Mouse (Mus musculus) ES-E14 (cell line): ENCODE data around the gene Rnf144a.

Source experiments
- HCFC1 ChIP-seq: IDR thresholded peaks from 2 replicates; pipeline ENCODE4 v1.6.1; 2012; ENCODE audit warnings: low read length, inconsistent platforms, borderline replicate concordance; ENCODE audit not compliant: insufficient read depth
- ZNF384 ChIP-seq: IDR thresholded peaks from 2 replicates; pipeline ENCODE4 v1.6.1; 2012; ENCODE audit warnings: low read depth, low read length, inconsistent platforms

GRCm38 (mm10) chr12:26393291-26393690 lies 21.8 kb downstream of the Rnf144a start:
- TF ChIP-seq HCFC1 (no peak), ZNF384 (no peak)
